Mouse (Mus musculus) MEL (cell line): ENCODE results near the gene Acacb. TPM values are rescaled to one million over a fixed set of nuclear protein-coding genes. Genes with fewer than 3 reads are reported as not detected.

Source experiments
- DNase-seq: peaks from one replicate; pipeline ENCODE4 v3.0.0; 2011; ENCODE audit warnings: low read depth, low spot score
- H3K27ac ChIP-seq: 2 replicates; pipeline ENCODE4 v1.5.1; 2012; ENCODE audit warnings: low read depth, mild to moderate bottlenecking, control low read depth, low read length, moderate library complexity; ENCODE audit not compliant: control insufficient read depth
- H3K27me3 ChIP-seq, 2 experiments: fragments of 150-350 bp in 1 of 2; sonication (generic) in 1 of 2; 2 replicates each; pipeline ENCODE4 v1.6.1; 2012; ENCODE audit warnings: low read length in 2 of 2, mild to moderate bottlenecking in 2 of 2, improper control_type of control experiment in 1 of 2, moderate library complexity in 1 of 2; ENCODE audit not compliant: insufficient read depth in 2 of 2, control insufficient read depth in 1 of 2
- H3K36me3 ChIP-seq, 2 experiments: 2 replicates each; pipeline ENCODE4 v1.6.1; 2012 to 2014; ENCODE audit warnings: low read length in 2 of 2, improper control_type of control experiment in 1 of 2, inconsistent platforms in 1 of 2, mild to moderate bottlenecking in 1 of 2; ENCODE audit not compliant: insufficient read depth in 2 of 2, control insufficient read depth in 1 of 2
- H3K4me1 ChIP-seq, 2 experiments: fragments of 150-350 bp in 1 of 2; sonication (generic) in 1 of 2; 2 replicates each; pipeline ENCODE4 v1.6.1; 2012; ENCODE audit warnings: low read length in 2 of 2, improper control_type of control experiment in 1 of 2, mild to moderate bottlenecking in 1 of 2; ENCODE audit not compliant: insufficient read depth in 2 of 2, control insufficient read depth in 1 of 2
- H3K4me3 ChIP-seq, 2 experiments: fragments of 150-350 bp in 1 of 2; sonication (generic) in 1 of 2; 2 replicates each; pipeline ENCODE4 v1.5.1; 2012; ENCODE audit warnings: low read depth in 2 of 2, low read length in 2 of 2, mild to moderate bottlenecking in 2 of 2, moderate library complexity in 2 of 2, control low read depth in 1 of 2, improper control_type of control experiment in 1 of 2; ENCODE audit not compliant: control insufficient read depth in 1 of 2, insufficient read depth in 1 of 2
- H3K79me2 ChIP-seq: 2 replicates; pipeline ENCODE4 v1.6.1; 2012; ENCODE audit warnings: mild to moderate bottlenecking, low read length, moderate library complexity; ENCODE audit not compliant: control insufficient read depth, poor library complexity, insufficient read depth
- H3K9ac ChIP-seq: 2 replicates; pipeline ENCODE4 v1.6.1; 2012; ENCODE audit warnings: low read depth, mild to moderate bottlenecking, control low read depth, low read length, moderate library complexity; ENCODE audit not compliant: control insufficient read depth, poor library complexity, severe bottlenecking
- H3K9me3 ChIP-seq: fragments of 150-350 bp; sonication (generic); replicated peaks from 2 replicates; pipeline ENCODE4 v1.6.1; 2012; ENCODE audit warnings: mild to moderate bottlenecking, low read length, improper control_type of control experiment, moderate library complexity; ENCODE audit not compliant: insufficient read depth
- BHLHE40 ChIP-seq: IDR thresholded peaks from 2 replicates; pipeline ENCODE4 v1.6.1; 2012; ENCODE audit warnings: low read depth, mild to moderate bottlenecking, inconsistent platforms, low read length, improper control_type of control experiment, borderline replicate concordance
- CTCF ChIP-seq, 3 experiments: IDR thresholded peaks in 2 of 3; conservative IDR thresholded peaks in 1 of 3; 2 replicates each; pipeline ENCODE4 v1.5.1; 2011 to 2012; ENCODE audit warnings: low read length in 3 of 3, low read depth in 2 of 3, mild to moderate bottlenecking in 2 of 3, improper control_type of control experiment in 1 of 3, inconsistent platforms in 1 of 3, mixed read lengths in 1 of 3, moderate library complexity in 1 of 3; ENCODE audit not compliant: control insufficient read depth in 1 of 3, insufficient read depth in 1 of 3, poor library complexity in 1 of 3, severe bottlenecking in 1 of 3
- ELF1 ChIP-seq: IDR thresholded peaks from 2 replicates; pipeline ENCODE4 v1.6.1; 2014; ENCODE audit warnings: low read depth, mild to moderate bottlenecking, inconsistent platforms, low read length, improper control_type of control experiment, moderate library complexity
- EP300 ChIP-seq, 2 experiments: IDR thresholded peaks; 2 replicates each; pipeline ENCODE4 v1.6.1; 2011; ENCODE audit warnings: improper control_type of control experiment in 2 of 2, low read length in 2 of 2, low read depth in 1 of 2, mild to moderate bottlenecking in 1 of 2
- GABPA ChIP-seq: IDR thresholded peaks from 2 replicates; pipeline ENCODE4 v1.6.1; 2012; ENCODE audit warnings: low read depth, mild to moderate bottlenecking, inconsistent platforms, low read length, improper control_type of control experiment, moderate library complexity
- HCFC1 ChIP-seq: IDR thresholded peaks from 2 replicates; pipeline ENCODE4 v1.6.1; 2012; ENCODE audit warnings: low read depth, mild to moderate bottlenecking, inconsistent platforms, low read length, improper control_type of control experiment, moderate library complexity
- JUND ChIP-seq: IDR thresholded peaks from 2 replicates; pipeline ENCODE4 v1.6.1; 2011; ENCODE audit warnings: low read depth, mild to moderate bottlenecking, improper control_type of control experiment, low read length
- MAFK ChIP-seq: IDR thresholded peaks from 2 replicates; pipeline ENCODE4 v1.6.1; 2011; ENCODE audit warnings: low read depth, mild to moderate bottlenecking, low read length, improper control_type of control experiment, borderline replicate concordance
- MAX ChIP-seq: IDR thresholded peaks from 2 replicates; pipeline ENCODE4 v1.6.1; 2011; ENCODE audit warnings: low read length, improper control_type of control experiment
- MEF2A ChIP-seq: IDR thresholded peaks from 2 replicates; pipeline ENCODE4 v1.6.1; 2014; ENCODE audit warnings: low read depth, mild to moderate bottlenecking, inconsistent platforms, low read length, improper control_type of control experiment; ENCODE audit not compliant: poor library complexity, insufficient replicate concordance, severe bottlenecking; ENCODE audit errors: extremely low read depth
- NRF1 ChIP-seq: IDR thresholded peaks from 2 replicates; pipeline ENCODE4 v1.6.1; 2014; ENCODE audit warnings: low read depth, mild to moderate bottlenecking, inconsistent platforms, low read length, improper control_type of control experiment, moderate library complexity; ENCODE audit not compliant: poor library complexity, insufficient read depth, severe bottlenecking
- RAD21 ChIP-seq: IDR thresholded peaks from 2 replicates; pipeline ENCODE4 v1.6.1; 2011; ENCODE audit warnings: mild to moderate bottlenecking, low read depth, low read length, improper control_type of control experiment
- SIN3A ChIP-seq: IDR thresholded peaks from 2 replicates; pipeline ENCODE4 v1.6.1; 2012; ENCODE audit warnings: low read length, improper control_type of control experiment, inconsistent platforms
- SMC3 ChIP-seq: IDR thresholded peaks from 2 replicates; pipeline ENCODE4 v1.6.1; 2011; ENCODE audit warnings: low read depth, low read length, improper control_type of control experiment
- UBTF ChIP-seq: IDR thresholded peaks from 2 replicates; pipeline ENCODE4 v1.6.1; 2012; ENCODE audit warnings: low read depth, mild to moderate bottlenecking, inconsistent platforms, low read length, improper control_type of control experiment, moderate library complexity, borderline replicate concordance; ENCODE audit not compliant: insufficient read depth
- ZNF384 ChIP-seq: IDR thresholded peaks from 2 replicates; pipeline ENCODE4 v1.6.1; 2012; ENCODE audit warnings: low read depth, mild to moderate bottlenecking, inconsistent platforms, low read length, improper control_type of control experiment
- polyA plus RNA-seq, 2 experiments: library from polyadenylated mRNA; stranded (reverse) in 1 of 2; unstranded in 1 of 2; fragments of >175 nt in 1 of 2; fragments of >200 nt in 1 of 2; gene quantifications; 2 replicates each; pipeline versions ENCODE4 v1.2.1 to v1.2.4; 2012; ENCODE audit warnings: low replicate concordance in 2 of 2, low read depth in 1 of 2; ENCODE audit not compliant: insufficient read length in 2 of 2, insufficient read depth in 1 of 2, missing spikeins in 1 of 2
- total RNA-seq: library from RNA; depleted of rRNA; stranded (reverse); fragments of 300-350 nt; gene quantifications from 2 replicates; pipeline ENCODE4 v1.2.3, GENCODE M21; 2012

Gene Acacb
- total and polyA plus RNA-seq, 3 experiments, result 2.0 to 5.3 TPM; not detected in 1

GRCm38 (mm10) chr5:114261494-114261893 lies 115.2 kb downstream of the Acacb start:
- Histone ChIP-seq H3K4me1 (no peaks in the 10 kb centered on the region; a peak in 1 of 4 replicates), H3K9ac (no peak overlapping the region), H3K27me3 (no peaks in the 10 kb centered on the region), H3K9me3 (no peaks in the 10 kb centered on the region), H3K79me2 (no peaks in the 10 kb centered on the region), H3K36me3 (no peaks in the 10 kb centered on the region; a peak in 1 of 4 replicates), H3K4me3 (no peak overlapping the region), H3K27ac (no peak overlapping the region)
- peak; percentile 76; the same call in 1 of the 2 replicates for TF ChIP-seq ELF1
- TF ChIP-seq MEF2A, result peak; percentile 66; the same call in 1 of the 2 replicates
- peak; percentile 50; the same call in 1 of the 2 replicates for TF ChIP-seq SIN3A
- TF ChIP-seq EP300 (IDR thresholded peaks at IDR 0.05; ENCODE audit: low read depth in 1 of 2, low read length in 2 of 2), result peak in 1 of 2 experiments; percentile 25; a peak in 2 of 4 replicates
- TF ChIP-seq HCFC1, result peak; percentile 72
- no peak for TF ChIP-seq MAX
- no peak for TF ChIP-seq SMC3
- DNase-seq, result peak; percentile 62

DNA sequence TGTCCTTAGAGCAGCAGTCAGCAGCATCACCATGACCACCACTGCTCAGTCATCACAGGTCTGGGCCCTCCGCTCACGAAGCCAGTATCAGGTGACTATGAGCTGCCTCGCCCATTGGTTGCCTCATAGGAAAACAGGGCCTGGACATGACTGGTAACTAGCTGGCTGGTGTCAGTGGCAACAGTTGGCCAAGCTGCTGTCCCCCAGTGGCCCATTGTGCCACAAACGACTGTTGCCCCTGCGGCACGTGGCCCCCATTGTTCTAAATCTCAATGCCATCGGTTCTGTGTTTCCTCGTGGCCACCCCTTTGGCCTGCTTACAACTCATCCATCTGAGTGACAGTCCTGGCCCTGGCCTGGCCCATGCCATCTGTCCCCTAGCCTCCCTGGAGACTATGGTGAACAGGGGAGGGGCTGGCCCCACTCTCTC lies 117.7 kb downstream of the Acacb start:
- Histone ChIP-seq H3K4me1 (peaks cover 3 to 5% of the 10 kb centered on the region in 2 experiments), H3K79me2 (no peaks in the 10 kb centered on the region), H3K9ac (no peak overlapping the region), H3K27me3 (no peaks in the 10 kb centered on the region), H3K36me3 (no peaks in the 10 kb centered on the region; a peak in 1 of 4 replicates), H3K4me3 (no peak overlapping the region), H3K9me3 (no peaks in the 10 kb centered on the region), H3K27ac (no peak overlapping the region)
- TF ChIP-seq MAX, result no peak
- no peak for TF ChIP-seq BHLHE40
- TF ChIP-seq CTCF (IDR thresholded peaks at IDR 0.05 in 2 of 3, conservative IDR thresholded peaks at IDR 0.05 in 1 of 3; ENCODE audit: control insufficient read depth in 1 of 3, insufficient read depth in 1 of 3, low read depth in 2 of 3, low read length in 3 of 3, poor library complexity in 1 of 3, severe bottlenecking in 1 of 3), result no peak
- no peak for TF ChIP-seq GABPA
- no peak for TF ChIP-seq JUND
- TF ChIP-seq SIN3A, result no peak
- no peak for TF ChIP-seq UBTF
- TF ChIP-seq NRF1, result no peak
- no peak for TF ChIP-seq ZNF384
- TF ChIP-seq MAFK, result no peak
- TF ChIP-seq RAD21, result no peak
- DNase-seq, result no peak
